Mouse (Mus musculus) intestine, embryonic 16.5 days (tissue): ENCODE measurements around the gene Zfp966. TPM values are rescaled to one million over a fixed set of nuclear protein-coding genes. Genes with fewer than 3 reads are reported as not detected.
"Not testable (repeated sequence)": the region's sequence is repeated elsewhere in the genome, so short reads cannot be mapped to it uniquely, and the experiment has no call there.

ENCODE experiments used
- ATAC-seq: fragments of 200-750 bp; cut with Nextera tagmentation; 2 replicates; pipeline ENCODE4 v1.8.0; 2017; ENCODE audit warnings: moderate TSS enrichment, moderate library complexity
- H3K27ac ChIP-seq: fragments of 300-500 bp; sonication (generic); 2 replicates; pipeline ENCODE4 v1.5.1; 2014; ENCODE audit warnings: mild to moderate bottlenecking, low read length
- H3K27me3 ChIP-seq: fragments of 300-500 bp; sonication (generic); replicated peaks from 2 replicates; pipeline ENCODE4 v1.6.1; 2014; ENCODE audit warnings: low read length, control low read depth, mixed read lengths; ENCODE audit not compliant: control insufficient read depth, insufficient read depth
- H3K36me3 ChIP-seq: fragments of 300-500 bp; sonication (generic); 2 replicates; pipeline ENCODE4 v1.6.1; 2014; ENCODE audit warnings: low read length, control low read depth; ENCODE audit not compliant: control insufficient read depth, insufficient read depth
- H3K4me1 ChIP-seq: fragments of 300-500 bp; sonication (generic); 2 replicates; pipeline ENCODE4 v1.6.1; 2014; ENCODE audit warnings: low read length, control low read depth, mixed read lengths; ENCODE audit not compliant: control insufficient read depth, insufficient read depth
- H3K4me2 ChIP-seq: fragments of 300-500 bp; sonication (generic); 2 replicates; pipeline ENCODE4 v1.6.1; 2014; ENCODE audit warnings: low read depth, low read length, control low read depth
- H3K4me3 ChIP-seq: fragments of 300-500 bp; sonication (generic); 2 replicates; pipeline ENCODE4 v1.5.1; 2014; ENCODE audit warnings: mild to moderate bottlenecking, low read length
- H3K9ac ChIP-seq: fragments of 300-500 bp; sonication (generic); 2 replicates; pipeline ENCODE4 v1.6.1; 2014; ENCODE audit warnings: low read depth, low read length
- H3K9me3 ChIP-seq: fragments of 300-500 bp; sonication (generic); 2 replicates; pipeline ENCODE4 v1.6.1; 2016; ENCODE audit warnings: low read length, control low read depth; ENCODE audit not compliant: control insufficient read depth
- WGBS: fragments of 180-500 bp; shearing (Covaris S2); extraction: QIAGEN DNeasy Blood & Tissue Kit; methylation state at CpG from one replicate; pipeline ENCODE4 v1.1.7; 2014; 5-methylcytosine and 5-hydroxymethylcytosine counted together
- polyA plus RNA-seq: library from polyadenylated mRNA; unstranded; fragments of >200 nt; fragmentation: Nextera tagmentation; extraction: Ambion mirVana; gene quantifications from 2 replicates; pipeline ENCODE4 v1.2.1, GENCODE M21; 2015

Zfp966 gene
- 1.6 and 2.2 TPM in 2 replicates for polyA plus RNA-seq

DNA sequence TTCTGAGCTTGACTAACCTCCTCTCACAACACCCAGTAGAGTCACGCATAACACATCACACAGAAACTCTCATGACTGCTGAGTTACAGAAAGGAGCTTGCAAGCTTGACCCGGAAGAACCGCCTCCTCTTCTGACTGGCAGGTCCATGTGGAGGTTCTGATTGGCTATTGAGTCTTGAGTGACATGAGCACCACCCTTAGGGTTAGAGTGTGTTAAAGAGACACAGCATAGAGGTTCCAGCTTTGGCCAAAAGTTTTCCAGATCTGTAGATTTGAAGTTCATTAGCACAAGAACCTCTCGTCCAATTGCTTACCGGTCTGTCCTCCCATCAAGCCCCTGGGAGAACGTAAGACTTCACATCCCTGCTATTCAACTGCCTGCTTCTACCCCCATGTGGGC, at the start of gene Zfp966:
Gene Zfp966, minus strand, starts transcription at position 101 of the 400 bp plus-strand sequence.
- not testable (repeated sequence) for H3K27ac ChIP-seq, H3K36me3 ChIP-seq, H3K4me1 ChIP-seq, ATAC-seq, H3K27me3 ChIP-seq, H3K9me3 ChIP-seq, H3K4me3 ChIP-seq, H3K4me2 ChIP-seq, H3K9ac ChIP-seq
- WGBS: no CpG with 5 or more reads among the region's 6 CpGs

DNA sequence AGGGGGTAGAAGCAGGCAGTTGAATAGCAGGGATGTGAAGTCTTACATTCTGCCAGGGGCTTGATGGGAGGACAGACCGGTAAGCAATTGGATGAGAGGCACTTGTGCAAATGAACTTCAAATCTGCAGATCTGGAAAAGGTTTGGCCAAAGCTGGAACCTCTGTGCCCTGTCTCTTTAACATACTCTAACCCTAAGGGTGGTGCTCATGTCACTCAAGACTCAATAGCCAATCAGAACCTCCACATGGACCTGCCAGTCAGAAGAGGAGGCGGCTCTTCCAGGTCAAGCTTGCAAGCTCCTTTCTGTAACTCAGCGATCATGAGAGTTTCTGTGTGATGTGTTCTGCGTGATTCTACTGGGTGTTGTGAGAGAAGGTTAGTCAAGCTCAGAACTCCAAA, 34.1 kb upstream of the Zfp966 start, which contains the start of gene Gm2026:
Gene Gm2026, plus strand, starts transcription at position 301 of the 400 bp plus-strand sequence.
- H3K27ac ChIP-seq, H3K27me3 ChIP-seq, ATAC-seq, H3K4me3 ChIP-seq, H3K36me3 ChIP-seq, H3K4me1 ChIP-seq, H3K9ac ChIP-seq, H3K4me2 ChIP-seq, H3K9me3 ChIP-seq: not testable (repeated sequence)
- WGBS: no CpG with 5 or more reads among the region's 4 CpGs

DNA sequence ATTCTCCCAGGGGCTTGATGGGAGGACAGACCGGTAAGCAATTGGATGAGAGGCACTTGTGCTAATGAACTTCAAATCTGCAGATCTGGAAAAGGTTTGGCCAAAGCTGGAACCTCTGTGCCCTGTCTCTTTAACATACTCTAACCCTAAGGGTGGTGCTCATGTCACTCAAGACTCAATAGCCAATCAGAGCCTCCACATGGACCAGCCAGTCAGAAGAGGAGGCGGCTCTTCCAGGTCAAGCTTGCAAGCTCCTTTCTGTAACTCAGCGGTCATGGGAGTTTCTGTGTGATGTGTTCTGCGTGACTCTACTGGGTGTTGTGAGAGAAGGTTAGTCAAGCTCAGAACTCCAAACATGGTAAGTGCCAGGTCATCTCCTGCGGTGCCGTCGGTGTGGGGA, 61.9 kb downstream of the Zfp966 start, which contains the start of gene Gm6710:
Gene Gm6710, plus strand, starts transcription at position 196 of the 400 bp plus-strand sequence.
- not testable (repeated sequence) for ATAC-seq, H3K9me3 ChIP-seq, H3K9ac ChIP-seq, H3K4me3 ChIP-seq, H3K27ac ChIP-seq, H3K36me3 ChIP-seq, H3K4me1 ChIP-seq, H3K27me3 ChIP-seq, H3K4me2 ChIP-seq
- no CpG with 5 or more reads among the region's 7 CpGs for WGBS

Other genes with a start within 250 kb of the Zfp966 start
- gene Zfp969, start 227.5 kb downstream of the Zfp966 start, polyA plus RNA-seq: 17.4 and 28.4 TPM in 2 replicates
- gene Gm2007, start 189.6 kb downstream of the Zfp966 start, polyA plus RNA-seq: not detected in 2 replicates
- 3.0 and 6.4 TPM in 2 replicates for gene Gm14288, start 130.0 kb downstream of the Zfp966 start, polyA plus RNA-seq
- gene Gm6710, start 61.9 kb downstream of the Zfp966 start, polyA plus RNA-seq: 13.5 TPM in 2 replicates
- gene Gm2026, start 34.2 kb upstream of the Zfp966 start, polyA plus RNA-seq: 16.2 and 20.8 TPM in 2 replicates
- 1.4 TPM in 2 replicates for gene Gm2004, start 218.7 kb upstream of the Zfp966 start, polyA plus RNA-seq